Mouse (Mus musculus) layer of hippocampus, adult 18-20 months (tissue): ENCODE measurements around the gene Umps. TPM values are rescaled to one million over a fixed set of nuclear protein-coding genes. Genes with fewer than 3 reads are reported as not detected.

Source experiments
- DNase-seq, 2 experiments: peaks; one replicate each; pipeline ENCODE4 v3.0.0; 2022; ENCODE audit warnings: low spot score in 2 of 2
- total RNA-seq, 2 experiments: library from RNA; stranded (reverse); gene quantifications; 2 replicates each; pipeline ENCODE4 v1.2.3; 2021

Gene Umps
- total RNA-seq, 2 experiments from 2014 or later = 18.0 to 18.1 TPM

GRCm38 (mm10) chr16:33933411-33933810 lies 33.4 kb downstream of the Umps start:
- no peak for DNase-seq

GRCm38 (mm10) chr16:33932126-33932525 lies 34.7 kb downstream of the Umps start:
- no peak for DNase-seq

GRCm38 (mm10) chr16:33931682-33932081 lies 35.2 kb downstream of the Umps start:
- DNase-seq = no peak

- DNase-seq = no peak
Measured at GRCm38 (mm10) chr16:33930785-33931184, 36.1 kb downstream of the Umps start.

- no peak for DNase-seq
Measured at GRCm38 (mm10) chr16:33928788-33929462, 37.9 kb downstream of the Umps start.

GRCm38 (mm10) chr16:33927263-33927824 lies 39.5 kb downstream of the Umps start:
- no peak for DNase-seq

GRCm38 (mm10) chr16:33923758-33924157 lies 43.1 kb downstream of the Umps start:
- no peak for DNase-seq

- DNase-seq = no peak
Measured at GRCm38 (mm10) chr16:33923001-33923316, 43.9 kb downstream of the Umps start.

GRCm38 (mm10) chr16:33922111-33923000 lies 44.5 kb downstream of the Umps start:
- no peak for DNase-seq

- DNase-seq = no peak
Measured at GRCm38 (mm10) chr16:33921514-33921913, 45.3 kb downstream of the Umps start.

- DNase-seq = no peak
Measured at GRCm38 (mm10) chr16:33917926-33918325, 48.9 kb downstream of the Umps start.

GRCm38 (mm10) chr16:33917390-33917789 lies 49.4 kb downstream of the Umps start:
- no peak for DNase-seq

GRCm38 (mm10) chr16:33916473-33917251 lies 50.2 kb downstream of the Umps start:
- no peak for DNase-seq

GRCm38 (mm10) chr16:33914997-33915396 lies 51.8 kb downstream of the Umps start:
- DNase-seq = no peak

GRCm38 (mm10) chr16:33908239-33908638 lies 58.6 kb downstream of the Umps start:
- no peak for DNase-seq

Other genes starting within 250 kb of the Umps start
- not detected for gene Muc13, start 173.0 kb downstream of the Umps start, total RNA-seq
- gene Itgb5, start 137.4 kb downstream of the Umps start, total RNA-seq = 10 to 100 TPM; 46.6 to 48.4 TPM